Mouse (Mus musculus) C2C12 (cell line): ENCODE data around the gene Lrmda.

Experiments used
- CTCF ChIP-seq: IDR thresholded peaks from one replicate; pipeline ENCODE4 v1.5.1; 2011; ENCODE audit not compliant: control insufficient read depth, insufficient read depth, insufficient read length
- MYOD1 ChIP-seq: IDR thresholded peaks from one replicate; pipeline ENCODE4 v1.6.1; 2011; ENCODE audit warnings: low read depth; ENCODE audit not compliant: control insufficient read depth, insufficient read length
- MYOG ChIP-seq: IDR thresholded peaks from one replicate; pipeline ENCODE4 v1.6.1; 2011; ENCODE audit not compliant: control insufficient read depth, insufficient read length; ENCODE audit errors: extremely low read depth
- USF1 ChIP-seq: IDR thresholded peaks from one replicate; pipeline ENCODE4 v1.6.1; 2011; ENCODE audit warnings: low read depth, mild to moderate bottlenecking, control low read depth, moderate library complexity

GRCm38 (mm10) chr14:22004943-22005342 lies 14.6 kb upstream of the Lrmda start:
- TF ChIP-seq CTCF (no peak), USF1 (no peak), MYOG (no peak), MYOD1 (no peak)
